Mouse (Mus musculus) bone marrow macrophage, adult 2 months (primary cell): Measurements from ENCODE around the gene Bpifc. TPM values are rescaled to one million over a fixed set of nuclear protein-coding genes. Genes with fewer than 3 reads are reported as not detected.

ENCODE experiments used
- H3K27ac ChIP-seq: 2 replicates; pipeline ENCODE4 v1.5.1; 2012; ENCODE audit warnings: low read depth, low read length; ENCODE audit not compliant: insufficient read depth
- H3K4me1 ChIP-seq: 2 replicates; pipeline ENCODE4 v1.6.1; 2012; ENCODE audit warnings: low read length; ENCODE audit not compliant: control insufficient read depth, insufficient read depth
- H3K4me3 ChIP-seq: 2 replicates; pipeline ENCODE4 v1.5.1; 2012; ENCODE audit warnings: mild to moderate bottlenecking, low read length, moderate library complexity; ENCODE audit not compliant: insufficient read depth
- CTCF ChIP-seq: IDR thresholded peaks from 2 replicates; pipeline ENCODE4 v1.5.1; 2012; ENCODE audit warnings: low read depth, mild to moderate bottlenecking, low read length, moderate library complexity
- POLR2A ChIP-seq: IDR thresholded peaks from 2 replicates; pipeline ENCODE4 v1.6.1; 2012; ENCODE audit warnings: mild to moderate bottlenecking, low read depth, low read length, borderline replicate concordance
- polyA plus RNA-seq: library from polyadenylated mRNA; stranded (reverse); fragments of >200 nt; gene quantifications from 2 replicates; pipeline ENCODE4 v1.2.4, GENCODE M21; 2012; ENCODE audit not compliant: missing spikeins, insufficient read depth, insufficient read length

Gene Bpifc
- polyA plus RNA-seq, 1 experiment, result not detected

DNA sequence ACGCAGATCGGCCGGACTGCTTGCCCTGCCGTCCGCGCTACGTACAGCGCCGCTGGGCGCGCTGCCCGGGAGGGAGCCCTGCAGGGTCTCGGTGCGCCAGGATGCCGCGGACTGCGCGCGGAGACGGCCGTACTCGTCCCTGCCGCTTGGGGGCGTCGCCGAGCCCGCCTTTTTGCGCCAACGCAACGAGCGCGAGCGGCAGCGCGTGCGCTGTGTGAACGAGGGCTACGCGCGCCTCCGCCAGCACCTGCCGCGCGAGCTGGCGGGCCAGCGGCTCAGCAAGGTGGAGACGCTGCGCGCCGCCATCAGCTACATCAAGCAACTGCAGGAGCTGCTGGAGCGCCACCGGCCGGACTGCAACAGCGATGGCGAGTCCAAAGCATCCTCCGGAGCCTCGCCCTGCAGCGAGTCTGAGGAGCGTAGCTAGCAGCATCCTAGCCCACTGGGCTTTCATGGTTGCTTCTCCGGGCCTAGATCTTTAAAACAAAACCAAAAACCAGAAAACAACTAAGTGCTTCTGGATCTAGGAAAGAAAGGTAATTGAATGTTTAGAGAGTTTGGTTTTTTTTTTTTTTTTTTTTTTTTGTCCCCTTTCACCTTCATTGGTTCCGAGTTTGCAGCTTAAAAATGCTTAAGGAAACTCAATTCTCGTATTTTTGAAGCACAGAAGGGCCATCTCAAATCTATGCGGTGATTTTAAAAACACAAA is 83.0 kb downstream of the Bpifc start:
- TF ChIP-seq POLR2A (no peak), CTCF (peak; percentile 42)
- Histone ChIP-seq H3K4me1 (peaks cover 6% of the 10 kb centered on the region), H3K27ac (no peak overlapping the region), H3K4me3 (peak overlapping the region; percentile 62)

DNA sequence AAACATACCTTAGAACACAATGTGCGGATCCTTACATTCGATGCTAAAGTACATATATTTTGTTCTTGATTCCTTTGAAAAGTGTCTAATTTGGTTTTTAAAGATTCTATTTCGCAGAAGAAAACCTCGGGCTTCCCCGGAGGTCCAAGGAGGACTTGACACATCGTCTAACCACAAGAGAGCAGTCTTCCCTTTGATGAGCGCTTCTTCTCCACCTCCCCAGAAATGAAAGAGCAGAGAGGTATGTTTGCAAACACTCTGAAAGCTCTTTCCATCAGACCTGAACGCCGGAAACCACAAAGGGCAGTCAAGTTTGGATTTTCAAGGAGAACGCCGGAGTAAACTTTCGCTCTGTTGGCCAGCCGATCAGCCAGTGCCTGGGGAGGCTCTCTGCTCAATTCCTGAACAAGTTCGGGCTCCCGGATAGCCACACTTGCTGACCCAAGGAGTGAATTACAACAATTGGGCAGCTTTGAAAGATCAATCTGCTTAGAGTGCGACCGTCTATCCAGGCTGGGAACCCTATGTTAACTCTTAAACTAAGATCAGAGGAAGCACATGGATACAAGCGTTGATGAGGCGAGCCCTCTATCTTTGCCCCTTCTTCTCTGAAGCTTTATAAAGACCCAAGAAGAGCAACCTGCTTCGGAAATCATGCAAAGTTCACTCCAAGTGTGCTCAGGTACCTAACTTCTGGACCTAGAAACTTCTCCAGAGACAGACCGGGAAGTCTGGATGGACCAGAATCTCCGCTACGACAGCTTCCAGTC is 83.8 kb downstream of the Bpifc start, which contains the start of gene Ascl4:
Gene Ascl4 (plus strand): TSS at position 6 of the 770 bp plus-strand sequence.
- TF ChIP-seq CTCF (no peak), POLR2A (no peak)
- Histone ChIP-seq H3K27ac (no peak within 1 kb of the TSS), H3K4me3 (peak within 1 kb of the TSS; percentile 62), H3K4me1 (peaks cover 6% of the 10 kb centered on the region)

DNA sequence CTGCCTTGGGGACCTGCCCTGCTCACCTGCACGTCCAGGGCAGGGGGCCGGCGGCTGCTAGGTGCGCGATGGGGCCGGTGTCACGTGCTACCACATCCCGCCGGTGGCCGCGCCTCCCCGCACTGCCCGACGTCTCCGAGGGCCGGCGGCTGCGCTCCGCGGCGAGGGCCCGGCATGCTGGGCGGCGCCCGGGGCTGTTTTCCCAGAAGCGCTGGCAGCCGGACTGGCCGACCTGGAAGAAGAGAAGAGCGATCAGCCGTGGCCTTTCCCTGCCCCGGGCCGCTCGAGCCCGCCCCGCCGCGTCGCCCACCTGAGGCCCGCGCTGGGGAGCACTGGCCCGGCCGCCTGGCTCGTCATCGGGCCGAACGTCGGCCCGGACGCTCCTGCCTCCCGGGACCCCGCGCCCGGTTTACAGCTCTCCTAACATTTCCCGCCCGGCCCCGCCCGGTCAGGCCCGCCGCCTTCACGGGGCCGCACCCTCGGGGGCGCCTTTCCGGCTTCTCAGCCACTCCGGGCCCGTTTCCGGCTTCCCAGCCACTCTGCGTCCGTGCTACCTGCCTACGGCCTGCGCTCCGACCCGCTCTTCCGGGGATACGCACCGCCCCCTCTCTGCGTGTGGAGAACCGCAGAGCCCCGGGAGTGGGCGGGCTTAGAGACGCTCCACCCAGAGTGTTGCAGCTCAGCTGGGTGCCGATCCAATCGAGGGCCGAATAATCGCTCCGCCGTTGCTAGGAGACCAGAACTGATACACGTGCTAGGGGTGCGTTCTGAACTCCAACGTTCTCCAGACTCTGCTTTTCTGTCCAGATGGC is 95.0 kb downstream of the Bpifc start, which contains the start of gene Prdm4:
Gene Prdm4 (minus strand): TSS at position 645 of the 812 bp plus-strand sequence.
- Histone ChIP-seq H3K4me3 (peak within 1 kb of the TSS; percentile 100), H3K27ac (peak within 1 kb of the TSS; percentile 49)
- TF ChIP-seq CTCF, result no peak
- TF ChIP-seq POLR2A, result no peak

More for the DNA sequence above, 95.0 kb downstream of the Bpifc start, which contains the start of gene Prdm4:
- peaks cover 4% of the 10 kb centered on the region for H3K4me1 ChIP-seq

Other genes starting within 250 kb of the Bpifc start
- gene Pwp1, start 182.4 kb downstream of the Bpifc start, polyA plus RNA-seq, result 14.9 and 15.2 TPM in 2 replicates
- 13.9 and 14.2 TPM in 2 replicates for gene Prdm4, start 94.8 kb downstream of the Bpifc start, polyA plus RNA-seq
- not detected in 2 replicates for gene Ascl4, start 84.2 kb downstream of the Bpifc start, polyA plus RNA-seq
- 65.4 and 73.0 TPM in 2 replicates for gene Rtcb, start 54.1 kb downstream of the Bpifc start, polyA plus RNA-seq
- gene Fbxo7, start 10.1 kb upstream of the Bpifc start, polyA plus RNA-seq, result 22.8 and 28.3 TPM in 2 replicates